Mouse (Mus musculus) small intestine, adult 2 months (tissue): ENCODE measurements around the gene Pdzd7.

Source experiments
- CTCF ChIP-seq: fragments of 200-500 bp; IDR thresholded peaks from 2 replicates; pipeline ENCODE4 v1.5.1; 2012; ENCODE audit warnings: low read depth, mild to moderate bottlenecking, control low read depth, inconsistent platforms, low read length, moderate library complexity, mixed read lengths; ENCODE audit not compliant: insufficient replicate concordance, insufficient read length; ENCODE audit errors: extremely low read depth
- POLR2A ChIP-seq: fragments of 200-500 bp; IDR thresholded peaks from 2 replicates; pipeline ENCODE4 v1.6.1; 2012; ENCODE audit warnings: low read depth, mild to moderate bottlenecking, control low read depth, inconsistent platforms, low read length, moderate library complexity

GRCm38 (mm10) chr19:45067170-45067569 is 21.7 kb upstream of the Pdzd7 start:
- no peak for TF ChIP-seq CTCF
- TF ChIP-seq POLR2A: no peak
